Mouse (Mus musculus) right cerebral cortex, postnatal 25 days (tissue): ENCODE results near the gene Olfr532.
"Not testable (repeated sequence)": the region's sequence is repeated elsewhere in the genome, so short reads cannot be mapped to it uniquely, and the experiment has no call there.

ENCODE experiments used
- DNase-seq: peaks from one replicate; pipeline ENCODE4 v3.0.0; 2022

Gene Olfr532

GRCm38 (mm10) chr7:140421539-140421938 lies at the start of gene Olfr532:
Gene Olfr532 (minus strand): TSS chr7:140421639.
- DNase-seq = no peak

- DNase-seq = not testable (repeated sequence)
Observed at GRCm38 (mm10) chr7:140463070-140463469, 41.6 kb upstream of the Olfr532 start, which contains the start of gene Olfr533. Gene Olfr533 (plus strand): TSS chr7:140463370.

GRCm38 (mm10) chr7:140443141-140443540 lies 21.7 kb upstream of the Olfr532 start:
- DNase-seq = no peak

- DNase-seq = no peak
Observed at GRCm38 (mm10) chr7:140402818-140403217, 18.6 kb downstream of the Olfr532 start, which contains the start of gene Olfr531. Gene Olfr531 (minus strand): TSS chr7:140402918.

- DNase-seq = no peak
Observed at GRCm38 (mm10) chr7:140376911-140377310, 44.5 kb downstream of the Olfr532 start.

- no peak for DNase-seq
Observed at GRCm38 (mm10) chr7:140376231-140376630, 45.2 kb downstream of the Olfr532 start, which contains the start of gene Olfr530. Gene Olfr530 (minus strand): TSS chr7:140376331.

GRCm38 (mm10) chr7:140374300-140374699 lies 47.1 kb downstream of the Olfr532 start:
- DNase-seq = no peak
